Mouse (Mus musculus) lung, embryonic 16.5 days (tissue): ENCODE measurements at regions not wholly inside any gene's neighbourhood (a gene's known extent, or its start where the extent isn't known, plus 50 kb on each side); places are given as distances from the start of the nearest gene placed in this dataset.
"Not testable (repeated sequence)": the region's sequence is repeated elsewhere in the genome, so short reads cannot be mapped to it uniquely, and the experiment has no call there.

Experiments used
- ATAC-seq: fragments of 200-750 bp; cut with Nextera tagmentation; 2 replicates; pipeline ENCODE4 v1.8.0; 2017; ENCODE audit warnings: low read depth, mild to moderate bottlenecking, moderate library complexity
- H3K27ac ChIP-seq: fragments of 300-500 bp; sonication (generic); 2 replicates; pipeline ENCODE4 v1.5.1; 2014; ENCODE audit warnings: mild to moderate bottlenecking, control low read depth, low read length
- H3K27me3 ChIP-seq: fragments of 300-500 bp; sonication (generic); 2 replicates; pipeline ENCODE4 v1.6.1; 2014; ENCODE audit warnings: low read depth, low read length, mixed read lengths; ENCODE audit not compliant: control insufficient read depth, insufficient read depth
- H3K36me3 ChIP-seq: fragments of 300-500 bp; sonication (generic); 2 replicates; pipeline ENCODE4 v1.6.1; 2014; ENCODE audit warnings: low read length; ENCODE audit not compliant: control insufficient read depth, insufficient read depth
- H3K4me1 ChIP-seq: fragments of 300-500 bp; sonication (generic); replicated peaks from 2 replicates; pipeline ENCODE4 v1.6.1; 2014; ENCODE audit warnings: low read length, mixed read lengths; ENCODE audit not compliant: control insufficient read depth, insufficient read depth
- H3K4me2 ChIP-seq: fragments of 300-500 bp; sonication (generic); 2 replicates; pipeline ENCODE4 v1.6.1; 2014; ENCODE audit warnings: low read depth, low read length, control low read depth
- H3K4me3 ChIP-seq: fragments of 300-500 bp; sonication (generic); 2 replicates; pipeline ENCODE4 v1.5.1; 2014; ENCODE audit warnings: mild to moderate bottlenecking, low read length, control low read depth
- H3K9ac ChIP-seq: fragments of 300-500 bp; sonication (generic); 2 replicates; pipeline ENCODE4 v1.6.1; 2014; ENCODE audit warnings: low read length, control low read depth
- H3K9me3 ChIP-seq: fragments of 300-500 bp; sonication (generic); 2 replicates; pipeline ENCODE4 v1.6.1; 2016; ENCODE audit warnings: low read length; ENCODE audit not compliant: control insufficient read depth
- WGBS: fragments of 180-500 bp; shearing (Covaris S2); extraction: QIAGEN DNeasy Blood & Tissue Kit; methylation state at CpG from one replicate; pipeline ENCODE4 v1.1.7; 2014; 5-methylcytosine and 5-hydroxymethylcytosine counted together

- H3K9me3 ChIP-seq, result no peaks in the 10 kb centered on the region
- H3K4me3 ChIP-seq, result no peak overlapping the region
- H3K4me2 ChIP-seq, result no peak overlapping the region
- H3K27me3 ChIP-seq, result no peaks in the 10 kb centered on the region
- no peak overlapping the region for H3K27ac ChIP-seq
- ATAC-seq, result no peak
- no peak overlapping the region for H3K9ac ChIP-seq
- H3K36me3 ChIP-seq, result no peaks in the 10 kb centered on the region
- no peaks in the 10 kb centered on the region for H3K4me1 ChIP-seq
- WGBS, result 82% methylated on average over 12 of the region's 12 CpGs
Observed at GRCm38 (mm10) chr15:87818566-87818965, 274.5 kb downstream of the Fam19a5 start.

GRCm38 (mm10) chr15:87842097-87842496 lies 298.0 kb downstream of the Fam19a5 start:
- H3K27me3 ChIP-seq, result no peaks in the 10 kb centered on the region
- H3K4me3 ChIP-seq, result no peak overlapping the region
- ATAC-seq, result no peak
- no peaks in the 10 kb centered on the region for H3K9me3 ChIP-seq
- no peak overlapping the region for H3K9ac ChIP-seq
- H3K27ac ChIP-seq, result no peak overlapping the region
- WGBS, result 47% methylated on average over 3 of the region's 3 CpGs
- no peaks in the 10 kb centered on the region for H3K4me1 ChIP-seq
- H3K4me2 ChIP-seq, result no peak overlapping the region
- H3K36me3 ChIP-seq, result no peaks in the 10 kb centered on the region

- Histone ChIP-seq H3K27me3 (no peaks in the 10 kb centered on the region), H3K4me1 (no peaks in the 10 kb centered on the region), H3K9ac (no peak overlapping the region), H3K36me3 (no peaks in the 10 kb centered on the region), H3K27ac (no peak overlapping the region), H3K9me3 (no peaks in the 10 kb centered on the region), H3K4me3 (no peak overlapping the region), H3K4me2 (no peak overlapping the region)
- WGBS, result 14% methylated on average over 2 of the region's 2 CpGs
- no peak for ATAC-seq
Observed at GRCm38 (mm10) chr15:87859069-87859468, 315.0 kb downstream of the Fam19a5 start.

- no peak overlapping the region for H3K4me3 ChIP-seq
Observed at GRCm38 (mm10) chr15:87876286-87876899, 332.3 kb downstream of the Fam19a5 start.

GRCm38 (mm10) chr15:87890903-87891302 lies 346.8 kb downstream of the Fam19a5 start:
- no peak for ATAC-seq
- no peak overlapping the region for H3K4me3 ChIP-seq
- H3K9ac ChIP-seq, result no peak overlapping the region
- H3K4me2 ChIP-seq, result no peak overlapping the region
- no peaks in the 10 kb centered on the region for H3K4me1 ChIP-seq
- WGBS, result 82% methylated on average over 5 of the region's 5 CpGs
- no peak overlapping the region for H3K27ac ChIP-seq
- H3K36me3 ChIP-seq, result no peaks in the 10 kb centered on the region
- no peaks in the 10 kb centered on the region for H3K27me3 ChIP-seq
- no peaks in the 10 kb centered on the region for H3K9me3 ChIP-seq

More at GRCm38 (mm10) chr15:87876286-87876899, 332.3 kb downstream of the Fam19a5 start:
- no peaks in the 10 kb centered on the region for H3K9me3 ChIP-seq
- no peaks in the 10 kb centered on the region for H3K36me3 ChIP-seq
- no peaks in the 10 kb centered on the region for H3K4me1 ChIP-seq
- H3K4me2 ChIP-seq, result no peak overlapping the region
- H3K27ac ChIP-seq, result no peak overlapping the region
- H3K9ac ChIP-seq, result no peak overlapping the region
- ATAC-seq, result no peak
- no peaks in the 10 kb centered on the region for H3K27me3 ChIP-seq
- WGBS, result 58% methylated on average over 9 of the region's 9 CpGs

GRCm38 (mm10) chr15:87894866-87895265 lies 350.8 kb downstream of the Fam19a5 start:
- H3K9ac ChIP-seq, H3K27ac ChIP-seq, H3K36me3 ChIP-seq, ATAC-seq, H3K9me3 ChIP-seq, H3K4me1 ChIP-seq, H3K27me3 ChIP-seq, H3K4me2 ChIP-seq, H3K4me3 ChIP-seq: not testable (repeated sequence)
- WGBS, result 84% methylated on average over 6 of the region's 6 CpGs

- Histone ChIP-seq H3K36me3 (no peaks in the 10 kb centered on the region), H3K9me3 (no peaks in the 10 kb centered on the region), H3K27ac (no peak overlapping the region), H3K4me3 (no peak overlapping the region), H3K27me3 (no peaks in the 10 kb centered on the region), H3K4me2 (no peak overlapping the region), H3K9ac (no peak overlapping the region), H3K4me1 (no peaks in the 10 kb centered on the region)
- 74% methylated on average over 4 of the region's 4 CpGs for WGBS
- no peak for ATAC-seq
Observed at GRCm38 (mm10) chr15:87898655-87899054, 354.6 kb downstream of the Fam19a5 start.

GRCm38 (mm10) chr15:87904436-87904835 lies 360.3 kb downstream of the Fam19a5 start:
- no peaks in the 10 kb centered on the region for H3K9me3 ChIP-seq
- no peak for ATAC-seq
- H3K36me3 ChIP-seq, result no peaks in the 10 kb centered on the region
- no peaks in the 10 kb centered on the region for H3K27me3 ChIP-seq
- no peak overlapping the region for H3K27ac ChIP-seq
- no peaks in the 10 kb centered on the region for H3K4me1 ChIP-seq
- no peak overlapping the region for H3K9ac ChIP-seq
- H3K4me2 ChIP-seq, result no peak overlapping the region
- WGBS, result 76% methylated on average over 6 of the region's 6 CpGs
- H3K4me3 ChIP-seq, result no peak overlapping the region

- 71% methylated on average over 5 of the region's 5 CpGs for WGBS
- H3K4me1 ChIP-seq, result no peaks in the 10 kb centered on the region
- ATAC-seq, result no peak
- no peak overlapping the region for H3K27ac ChIP-seq
- no peak overlapping the region for H3K4me2 ChIP-seq
- no peaks in the 10 kb centered on the region for H3K9me3 ChIP-seq
- H3K9ac ChIP-seq, result no peak overlapping the region
- no peaks in the 10 kb centered on the region for H3K36me3 ChIP-seq
- no peaks in the 10 kb centered on the region for H3K27me3 ChIP-seq
- no peak overlapping the region for H3K4me3 ChIP-seq
Observed at GRCm38 (mm10) chr15:87906310-87906709, 362.2 kb downstream of the Fam19a5 start.

GRCm38 (mm10) chr15:87922091-87922490 lies 378.0 kb downstream of the Fam19a5 start:
- WGBS, result 73% methylated on average over 9 of the region's 9 CpGs
- H3K9ac ChIP-seq, result no peak overlapping the region
- no peak overlapping the region for H3K4me3 ChIP-seq
- H3K4me1 ChIP-seq, result no peaks in the 10 kb centered on the region
- ATAC-seq, result no peak
- no peaks in the 10 kb centered on the region for H3K9me3 ChIP-seq
- no peaks in the 10 kb centered on the region for H3K27me3 ChIP-seq
- H3K36me3 ChIP-seq, result no peaks in the 10 kb centered on the region
- H3K27ac ChIP-seq, result no peak overlapping the region
- no peak overlapping the region for H3K4me2 ChIP-seq
